Mouse (Mus musculus): Measurements from ENCODE around the gene Kcnmb3.

DNA sequence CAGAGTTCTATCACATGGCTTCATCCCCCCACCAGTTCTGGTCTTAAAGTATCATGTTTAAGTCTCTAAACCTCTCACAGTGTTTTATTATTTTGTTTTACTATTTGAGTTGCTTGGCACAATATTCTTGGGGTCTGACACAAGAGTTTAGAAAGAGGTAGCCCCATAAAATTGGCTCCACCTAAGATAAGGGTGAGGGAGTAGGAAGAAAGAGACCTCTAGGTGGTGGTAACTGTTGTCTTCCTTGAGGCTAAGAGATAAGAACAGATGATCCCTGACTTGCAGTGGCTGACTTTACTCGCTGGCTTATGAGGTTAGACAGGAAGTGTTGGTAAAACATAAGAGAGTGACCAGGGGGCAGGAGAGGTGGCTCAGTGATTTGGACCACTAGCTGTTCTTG is 43.7 kb upstream of the Kcnmb3 start:
- TF ChIP-seq POLR2A (IDR thresholded peaks at IDR 0.05; ENCODE audit: borderline replicate concordance, extremely low read depth, low read depth, low read length) (no peak), CTCF (IDR thresholded peaks at IDR 0.05; ENCODE audit: insufficient read depth, low read length) (no peak)

All from lung, adult 2 months (tissue).